Mouse (Mus musculus): ENCODE data around the gene Kcnq1. TPM values are rescaled to one million over a fixed set of nuclear protein-coding genes. Genes with fewer than 3 reads are reported as not detected.

The Kcnq1 gene
- total and polyA plus RNA-seq, 3 experiments = 0.63 to 0.96 TPM; not detected in 1

- H3K27me3 ChIP-seq (ENCODE audit: control insufficient read depth in 1 of 2, insufficient read depth in 2 of 2, low read length in 2 of 2) = no peaks in the 10 kb centered on the region
- H3K36me3 ChIP-seq (ENCODE audit: control insufficient read depth in 1 of 2, insufficient read depth in 2 of 2, low read length in 2 of 2) = no peaks in the 10 kb centered on the region
- H3K4me3 ChIP-seq (ENCODE audit: control insufficient read depth in 1 of 2, insufficient read depth in 1 of 2, low read depth in 2 of 2, low read length in 2 of 2) = no peak overlapping the region
- no peaks in the 10 kb centered on the region for H3K79me2 ChIP-seq (ENCODE audit: control insufficient read depth, insufficient read depth, low read length, poor library complexity)
- DNase-seq (ENCODE audit: low read depth, low spot score) = no peak
- H3K9ac ChIP-seq (ENCODE audit: control insufficient read depth, low read depth, low read length, poor library complexity, severe bottlenecking) = no peak overlapping the region
- H3K27ac ChIP-seq (ENCODE audit: control insufficient read depth, low read depth, low read length) = no peak overlapping the region
- no peaks in the 10 kb centered on the region for H3K9me3 ChIP-seq (replicated peaks; ENCODE audit: insufficient read depth, low read length)
- no peak for TF ChIP-seq NRF1 (IDR thresholded peaks at IDR 0.05; ENCODE audit: insufficient read depth, low read depth, low read length, poor library complexity, severe bottlenecking)
- no peak for TF ChIP-seq BHLHE40 (IDR thresholded peaks at IDR 0.05; ENCODE audit: borderline replicate concordance, low read depth, low read length)
- no peak for TF ChIP-seq TCF12 (IDR thresholded peaks at IDR 0.05; ENCODE audit: low read depth, low read length)
- no peak for TF ChIP-seq JUND (IDR thresholded peaks at IDR 0.05; ENCODE audit: low read depth, low read length)
- no peak for TF ChIP-seq CHD1 (IDR thresholded peaks at IDR 0.05; ENCODE audit: low read depth, low read length)
- no peak for TF ChIP-seq HCFC1 (IDR thresholded peaks at IDR 0.05; ENCODE audit: low read depth, low read length)
- TF ChIP-seq ETS1 (IDR thresholded peaks at IDR 0.05; ENCODE audit: low read depth, low read length) = no peak
- TF ChIP-seq GABPA (IDR thresholded peaks at IDR 0.05; ENCODE audit: low read depth, low read length) = no peak
- TF ChIP-seq RAD21 (IDR thresholded peaks at IDR 0.05; ENCODE audit: low read depth, low read length) = no peak
- no peak for TF ChIP-seq SIN3A (IDR thresholded peaks at IDR 0.05; ENCODE audit: low read length)
- no peak for TF ChIP-seq POLR2AphosphoS2 (IDR thresholded peaks at IDR 0.05; ENCODE audit: low read length)
- TF ChIP-seq MAZ (IDR thresholded peaks at IDR 0.05; ENCODE audit: low read depth, low read length) = no peak
- no peak for TF ChIP-seq ZKSCAN1 (IDR thresholded peaks at IDR 0.05; ENCODE audit: low read depth, low read length)
- TF ChIP-seq CTCF (IDR thresholded peaks at IDR 0.05 in 2 of 3, conservative IDR thresholded peaks at IDR 0.05 in 1 of 3; ENCODE audit: control insufficient read depth in 1 of 3, insufficient read depth in 1 of 3, low read depth in 2 of 3, low read length in 3 of 3, poor library complexity in 1 of 3, severe bottlenecking in 1 of 3) = no peak
- no peak for TF ChIP-seq USF2 (IDR thresholded peaks at IDR 0.05; ENCODE audit: borderline replicate concordance in 1 of 2, insufficient read depth in 1 of 2, low read depth in 1 of 2, low read length in 2 of 2)
- no peak for TF ChIP-seq MYC (IDR thresholded peaks at IDR 0.05; ENCODE audit: low read depth, low read length)
- no peak for TF ChIP-seq MEF2A (IDR thresholded peaks at IDR 0.05; ENCODE audit: extremely low read depth, insufficient replicate concordance, low read depth, low read length, poor library complexity, severe bottlenecking)
- TF ChIP-seq E2F4 (IDR thresholded peaks at IDR 0.05; ENCODE audit: borderline replicate concordance, low read depth, low read length) = no peak
- H3K4me1 ChIP-seq (ENCODE audit: control insufficient read depth in 1 of 2, insufficient read depth in 2 of 2, low read length in 2 of 2) = no peaks in the 10 kb centered on the region
These were observed 205.3 kb downstream of the Kcnq1 start for GRCm38 (mm10) chr7:143311471-143311870.

DNA sequence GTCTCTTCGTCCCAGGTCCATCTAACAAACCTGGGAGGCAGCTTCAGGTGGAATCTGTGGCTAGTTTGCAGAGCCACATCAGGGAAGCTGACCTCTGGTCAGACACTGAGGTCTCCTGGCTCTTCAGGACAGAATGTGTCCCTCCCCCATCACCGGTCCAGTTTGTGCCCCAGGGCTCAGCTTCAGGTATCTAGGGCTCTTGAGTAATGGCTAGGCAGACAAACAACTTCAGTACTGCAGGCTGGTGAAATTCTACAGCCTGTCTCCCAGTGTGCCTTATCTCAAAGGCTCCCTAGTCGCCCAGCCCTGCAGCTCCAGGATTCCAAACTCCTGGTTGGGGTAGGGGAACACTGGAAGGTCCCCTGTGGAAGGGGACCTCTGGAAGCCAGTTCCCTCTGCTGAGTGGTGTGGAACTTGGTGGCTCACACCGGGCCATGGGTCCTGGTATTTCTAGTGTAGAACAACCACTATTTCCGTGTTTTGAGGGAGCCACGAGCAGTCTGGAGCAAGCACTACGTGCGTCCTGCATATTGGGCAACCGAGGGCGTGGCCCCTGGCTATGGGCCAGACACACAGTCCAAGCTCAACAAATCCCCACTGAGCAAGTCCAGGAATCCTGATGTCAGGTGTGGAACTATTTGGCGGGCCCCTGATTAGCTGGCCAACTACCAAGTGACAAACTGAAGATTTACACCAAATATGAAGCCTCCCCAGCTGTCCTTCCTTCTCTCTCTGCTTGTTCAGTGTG lies 207.6 kb downstream of the Kcnq1 start:
- H3K9me3 ChIP-seq (replicated peaks; ENCODE audit: insufficient read depth, low read length) = no peaks in the 10 kb centered on the region
- H3K27ac ChIP-seq (ENCODE audit: control insufficient read depth, low read depth, low read length) = no peak overlapping the region
- H3K36me3 ChIP-seq (ENCODE audit: control insufficient read depth in 1 of 2, insufficient read depth in 2 of 2, low read length in 2 of 2) = no peaks in the 10 kb centered on the region
- H3K27me3 ChIP-seq (ENCODE audit: control insufficient read depth in 1 of 2, insufficient read depth in 2 of 2, low read length in 2 of 2) = no peaks in the 10 kb centered on the region
- H3K4me1 ChIP-seq (ENCODE audit: control insufficient read depth in 1 of 2, insufficient read depth in 2 of 2, low read length in 2 of 2) = no peaks in the 10 kb centered on the region
- H3K4me3 ChIP-seq (ENCODE audit: control insufficient read depth in 1 of 2, insufficient read depth in 1 of 2, low read depth in 2 of 2, low read length in 2 of 2) = no peak overlapping the region
- no peaks in the 10 kb centered on the region for H3K79me2 ChIP-seq (ENCODE audit: control insufficient read depth, insufficient read depth, low read length, poor library complexity)
- no peak overlapping the region for H3K9ac ChIP-seq (ENCODE audit: control insufficient read depth, low read depth, low read length, poor library complexity, severe bottlenecking)
- no peak for DNase-seq (ENCODE audit: low read depth, low spot score)
- TF ChIP-seq ELF1 (IDR thresholded peaks at IDR 0.05; ENCODE audit: low read depth, low read length) = no peak
- no peak for TF ChIP-seq RCOR1 (IDR thresholded peaks at IDR 0.05; ENCODE audit: low read depth, low read length)
- TF ChIP-seq ZKSCAN1 (IDR thresholded peaks at IDR 0.05; ENCODE audit: low read depth, low read length) = no peak
- TF ChIP-seq GABPA (IDR thresholded peaks at IDR 0.05; ENCODE audit: low read depth, low read length) = no peak
- TF ChIP-seq TCF12 (IDR thresholded peaks at IDR 0.05; ENCODE audit: low read depth, low read length) = no peak
- no peak for TF ChIP-seq TAL1 (IDR thresholded peaks at IDR 0.05; ENCODE audit: low read length)
- no peak for TF ChIP-seq E2F4 (IDR thresholded peaks at IDR 0.05; ENCODE audit: borderline replicate concordance, low read depth, low read length)
- TF ChIP-seq SIN3A (IDR thresholded peaks at IDR 0.05; ENCODE audit: low read length) = no peak

Data from MEL (cell line).